In the genomic region with DNA sequence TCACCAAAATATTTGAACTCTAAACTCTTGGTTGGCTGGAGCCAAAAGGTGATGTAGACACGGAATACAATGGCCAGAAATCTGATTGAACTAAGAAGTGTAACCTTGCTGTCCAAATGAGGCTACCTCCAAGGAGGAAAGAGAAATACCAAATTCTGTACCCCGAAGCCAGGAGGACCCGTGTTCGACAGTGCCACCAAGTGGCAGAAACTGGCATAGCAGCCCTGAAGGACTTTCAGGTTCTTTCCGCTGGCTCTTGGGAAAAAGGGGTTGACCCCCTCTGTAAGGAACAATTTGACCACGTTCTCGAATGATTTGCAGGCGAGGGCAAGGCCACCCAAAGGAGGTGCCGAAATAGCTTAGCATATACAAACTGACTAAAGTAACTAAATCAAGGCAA, we compare ENCODE assay signal across 9 mouse cellular contexts. TPM values are rescaled to one million over a fixed set of nuclear protein-coding genes. Genes with fewer than 3 reads are reported as not detected.
DNase-seq lines count a peak whose midpoint lies in the region; ATAC-seq and TF ChIP-seq lines count a peak whose summit lies in the region.
"Had no signal": no experiment of that assay in that cellular context is flagged by ENCODE, and none has a peak within 500 bp of the region (broad histone marks: within the 10 kb centered on the region; RNA-seq: fewer than 3 reads in every experiment).

No protein-coding gene starts in this region.

- H3K4me3 ChIP-seq in cerebellum, adult 2 months (replicated peaks; ENCODE audit: insufficient read depth, low read depth, low read length) = no peak overlapping the region
- no peak overlapping the region for H3K4me3 ChIP-seq in midbrain, embryonic 14.5 days (replicated peaks; ENCODE audit: low read depth, low read length)
- no peak overlapping the region for H3K4me3 ChIP-seq in midbrain, embryonic 13.5 days (replicated peaks)
- H3K4me3 ChIP-seq in liver, postnatal 0 days (ENCODE audit: low read depth, low read length) = no peak overlapping the region
- H3K4me3 ChIP-seq: stomach, embryonic 15.5 days had no signal

- WGBS in cerebellum, adult 2 months = 46% methylated on average over 9 of the region's 9 CpGs
- WGBS in midbrain, embryonic 14.5 days = 42% methylated on average over 9 of the region's 9 CpGs
- 39% methylated on average over 9 of the region's 9 CpGs for WGBS in midbrain, embryonic 13.5 days
- 26% methylated on average over 9 of the region's 9 CpGs for WGBS in liver, postnatal 0 days (ENCODE audit: insufficient replicate concordance)

- H3K9ac ChIP-seq in midbrain, embryonic 14.5 days (replicated peaks; ENCODE audit: low read length) = no peak overlapping the region
- no peak overlapping the region for H3K9ac ChIP-seq in midbrain, embryonic 13.5 days (replicated peaks)
- H3K9ac ChIP-seq in liver, postnatal 0 days (replicated peaks) = no peak overlapping the region
- H3K9ac ChIP-seq: stomach, embryonic 15.5 days had no signal

- H3K27me3 ChIP-seq in cerebellum, adult 2 months (ENCODE audit: control insufficient read depth, insufficient read depth, low read length) = no peaks in the 10 kb centered on the region
- no peaks in the 10 kb centered on the region for H3K27me3 ChIP-seq in midbrain, embryonic 14.5 days (ENCODE audit: control insufficient read depth, insufficient read depth, low read length)
- H3K27me3 ChIP-seq in midbrain, embryonic 13.5 days = no peaks in the 10 kb centered on the region
- H3K27me3 ChIP-seq in liver, postnatal 0 days (ENCODE audit: insufficient read depth, low read length) = no peaks in the 10 kb centered on the region
- H3K27me3 ChIP-seq: stomach, embryonic 15.5 days had no signal

- H3K36me3 ChIP-seq in midbrain, embryonic 14.5 days (ENCODE audit: control insufficient read depth, insufficient read depth, low read length) = no peaks in the 10 kb centered on the region
- H3K36me3 ChIP-seq in midbrain, embryonic 13.5 days = no peaks in the 10 kb centered on the region
- no peaks in the 10 kb centered on the region for H3K36me3 ChIP-seq in liver, postnatal 0 days (replicated peaks; ENCODE audit: insufficient read depth, low read length)
- H3K36me3 ChIP-seq: stomach, embryonic 15.5 days had no signal

- TF ChIP-seq CTCF in cerebellum, adult 2 months (IDR thresholded peaks at IDR 0.05; ENCODE audit: borderline replicate concordance, insufficient read depth, low read depth, low read length) = peak; percentile 64
- peak; percentile 86 for TF ChIP-seq CTCF in liver, postnatal 0 days (IDR thresholded peaks at IDR 0.05; ENCODE audit: low read depth)

- no peak for ATAC-seq in cerebellum, adult (ENCODE audit: insufficient number of reproducible peaks, low FRiP score, low TSS enrichment)
- ATAC-seq in midbrain, embryonic 14.5 days (ENCODE audit: low FRiP score, low TSS enrichment) = no peak
- ATAC-seq in midbrain, embryonic 13.5 days = no peak
- ATAC-seq in liver, postnatal 0 days = no peak

- peak in 1 of 2 experiments; percentile 30 for DNase-seq in cerebellum, adult 2 months
- DNase-seq in midbrain, embryonic 14.5 days = peak; percentile 56
- peak; percentile 40 for DNase-seq in c-Kit-positive CD71-positive TER-119-positive erythroid progenitor cells, embryonic 14.5 days (ENCODE audit: low spot score)
- peak; percentile 37 to 56 for DNase-seq in heart, adult 9 months (ENCODE audit: low spot score in 2 of 2)
- peak; percentile 71 for DNase-seq in liver, postnatal 0 days
- DNase-seq in right cerebral cortex, postnatal 14 days = peak; percentile 63

- no peaks in the 10 kb centered on the region for H3K9me3 ChIP-seq in midbrain, embryonic 14.5 days (ENCODE audit: control insufficient read depth, low read length)
- no peaks in the 10 kb centered on the region for H3K9me3 ChIP-seq in midbrain, embryonic 13.5 days
- H3K9me3 ChIP-seq in liver, postnatal 0 days (ENCODE audit: low read length) = no peaks in the 10 kb centered on the region
- H3K9me3 ChIP-seq: stomach, embryonic 15.5 days had no signal

- no peak for TF ChIP-seq POLR2A in cerebellum, adult 2 months (IDR thresholded peaks at IDR 0.05; ENCODE audit: borderline replicate concordance, insufficient read depth, low read length)

- no peak overlapping the region for H3K4me2 ChIP-seq in midbrain, embryonic 14.5 days (ENCODE audit: low read length)
- no peak overlapping the region for H3K4me2 ChIP-seq in midbrain, embryonic 13.5 days (replicated peaks)
- H3K4me2 ChIP-seq in liver, postnatal 0 days (ENCODE audit: low read depth, low read length) = no peak overlapping the region
- H3K4me2 ChIP-seq: stomach, embryonic 15.5 days had no signal

- no peak for TF ChIP-seq EP300 in liver, postnatal 0 days (IDR thresholded peaks at IDR 0.05; ENCODE audit: low read depth)

- no peaks in the 10 kb centered on the region for H3K4me1 ChIP-seq in cerebellum, adult 2 months (ENCODE audit: control insufficient read depth, insufficient read depth, low read length)
- no peaks in the 10 kb centered on the region for H3K4me1 ChIP-seq in midbrain, embryonic 14.5 days (ENCODE audit: control insufficient read depth, insufficient read depth, low read length)
- 0 out of 2 replicates have a peak, but pooled peaks cover 3% of the 10 kb centered on the region for H3K4me1 ChIP-seq in midbrain, embryonic 13.5 days (replicated peaks)
- H3K4me1 ChIP-seq in liver, postnatal 0 days (ENCODE audit: insufficient read depth) = no peaks in the 10 kb centered on the region
- H3K4me1 ChIP-seq: stomach, embryonic 15.5 days had no signal

- H3K27ac ChIP-seq in cerebellum, adult 2 months (ENCODE audit: insufficient read depth, low read length) = no peak overlapping the region
- H3K27ac ChIP-seq in midbrain, embryonic 14.5 days (replicated peaks; ENCODE audit: low read depth, low read length) = no peak overlapping the region
- H3K27ac ChIP-seq in midbrain, embryonic 13.5 days = no peak overlapping the region
- H3K27ac ChIP-seq in liver, postnatal 0 days (ENCODE audit: low read depth) = no peak overlapping the region
- H3K27ac ChIP-seq: stomach, embryonic 15.5 days had no signal

RNA-seq across cellular contexts. Expression of a gene that starts 26.3 kb away (rescaled TPM):
- polyA plus RNA-seq in cerebellum, adult 2 months (2012; rRNA removed) = 9.8 TPM in 2 replicates
- polyA plus RNA-seq in midbrain, embryonic 14.5 days (2014; fragmentation: Nextera tagmentation; extraction: Ambion mirVana) = 1.4 and 2.0 TPM in 2 replicates
- 2.0 and 4.2 TPM in 2 replicates for polyA plus RNA-seq in midbrain, embryonic 13.5 days (2015; fragmentation: Nextera tagmentation; extraction: Ambion mirVana)
- polyA plus RNA-seq in liver, postnatal 0 days (2015; fragmentation: Nextera tagmentation; extraction: Ambion mirVana) = 0.58 and 1.3 TPM in 2 replicates
